Mouse (Mus musculus) frontal cortex, postnatal 14 days (tissue): ENCODE measurements around the gene 4930451I11Rik.

Experiments
- DNase-seq, 2 experiments: peaks; one replicate each; pipeline ENCODE4 v3.0.0; 2022; ENCODE audit warnings: low spot score in 2 of 2

4930451I11Rik gene

GRCm38 (mm10) chr7:126800269-126801056, 31.0 kb downstream of the 4930451I11Rik start:
- no peak for DNase-seq

- DNase-seq = peak; percentile 81 to 87
Observed at GRCm38 (mm10) chr7:126799468-126800268, 31.8 kb downstream of the 4930451I11Rik start.

- DNase-seq = peak; percentile 95 to 97
Observed at GRCm38 (mm10) chr7:126799050-126799467, 32.4 kb downstream of the 4930451I11Rik start.

DNA sequence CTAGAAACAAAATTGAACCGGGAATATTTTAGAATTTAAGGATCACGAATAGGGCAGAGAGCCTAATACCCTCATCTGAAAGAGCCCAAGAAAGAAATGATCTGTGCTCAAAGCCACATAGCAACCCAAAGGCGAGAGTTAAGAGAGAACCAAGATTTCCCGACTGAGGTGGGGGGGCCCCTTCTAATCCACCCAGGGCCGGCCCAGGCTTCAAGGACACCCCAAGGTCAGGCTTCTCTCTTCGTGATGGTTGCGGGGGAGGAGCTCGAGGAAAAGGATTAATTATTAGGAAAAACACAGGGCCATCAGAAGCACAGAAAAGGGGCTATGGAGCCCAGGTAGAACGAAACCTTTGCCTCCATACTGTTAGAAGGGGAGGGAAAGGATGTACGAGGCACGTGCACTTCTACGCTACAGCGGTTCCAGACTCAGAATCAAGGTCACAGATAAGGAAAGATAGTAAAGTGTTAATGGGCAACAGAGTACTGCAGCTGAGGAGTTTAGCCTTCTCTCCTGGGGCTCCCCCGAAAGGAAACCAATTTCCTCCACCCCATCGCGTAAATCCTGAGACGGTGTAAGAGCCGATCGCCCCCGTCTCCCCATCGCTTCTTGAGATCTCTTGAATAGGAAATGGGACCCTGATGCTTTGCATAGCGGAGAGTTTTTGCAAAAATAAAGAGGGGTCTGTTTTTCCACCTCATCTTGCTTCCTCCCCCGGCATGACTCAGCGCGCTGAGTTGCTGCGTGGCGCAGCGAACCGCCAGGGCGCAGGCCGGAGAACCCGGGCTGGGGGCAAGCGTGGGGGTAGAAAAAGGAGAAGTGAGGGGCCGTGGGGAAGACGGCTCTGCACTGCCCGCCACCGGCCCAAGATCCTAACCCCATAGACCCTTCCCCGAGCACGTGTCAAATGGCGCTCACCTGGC, 33.1 kb downstream of the 4930451I11Rik start:
- no peak for DNase-seq

DNA sequence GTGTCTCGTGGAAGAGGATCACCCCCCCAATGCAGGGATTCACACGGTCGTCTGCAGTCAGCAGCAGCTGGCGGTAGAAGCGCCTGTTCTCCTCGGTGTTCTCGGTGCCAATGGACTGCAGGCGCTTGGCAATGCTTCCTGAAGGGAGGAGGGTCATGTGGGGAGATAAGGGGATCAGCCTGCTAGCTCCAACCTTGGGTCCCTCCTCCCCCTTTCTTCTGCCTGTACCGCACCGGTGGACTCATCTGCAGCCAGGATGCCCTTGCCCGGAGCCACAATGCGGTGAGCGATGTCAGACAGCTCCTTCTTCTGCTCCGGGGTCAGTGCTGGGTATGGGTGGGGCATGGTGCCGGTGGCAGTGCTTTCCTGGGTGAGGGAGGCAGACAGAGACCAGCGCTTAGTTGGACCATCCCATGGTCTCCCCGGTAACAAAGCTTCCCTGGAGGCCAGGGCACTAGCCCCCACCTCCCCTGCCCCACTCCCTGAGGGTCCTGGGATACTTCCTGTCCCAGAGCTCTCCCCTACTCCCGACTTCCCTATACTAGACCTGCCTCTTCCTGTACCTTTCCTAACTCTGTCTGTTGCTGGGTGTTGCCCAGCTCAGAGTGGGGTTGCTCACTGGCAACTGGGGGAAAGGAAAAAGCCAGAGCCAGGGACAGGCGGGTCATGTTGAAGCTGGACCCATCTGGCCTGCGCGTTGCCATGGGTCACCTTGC, 33.9 kb downstream of the 4930451I11Rik start, which contains the start of gene Fam57b:
TSS of gene Fam57b (plus strand) at position 258 of the 716 bp plus-strand sequence.
- no peak for DNase-seq

DNA sequence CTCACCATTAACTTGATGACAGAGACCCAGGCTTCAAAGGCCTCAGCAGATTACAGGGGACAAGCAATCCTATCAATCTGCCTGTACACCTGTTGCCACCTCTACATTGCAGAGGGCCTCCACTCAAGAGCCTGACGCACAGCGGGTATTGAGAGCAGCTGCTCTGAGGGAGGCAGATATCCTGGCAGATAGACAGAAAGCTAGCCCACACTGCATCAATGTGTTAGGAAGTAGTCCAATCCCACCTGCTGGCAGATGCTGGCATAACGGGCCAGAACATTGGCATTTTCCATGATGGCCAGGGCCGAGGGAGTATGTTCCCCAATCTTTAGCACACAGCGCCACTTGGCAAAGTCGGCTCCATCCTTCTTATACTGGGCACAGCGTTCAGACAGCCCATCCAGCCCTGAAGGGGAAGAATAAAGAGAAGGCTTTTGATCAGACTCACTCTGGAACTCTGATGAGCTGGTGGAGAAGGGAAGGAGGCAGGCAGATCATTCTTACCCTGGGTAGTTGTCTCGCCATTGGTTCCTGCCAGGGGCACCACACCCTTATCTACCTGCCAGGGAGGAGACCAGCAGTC, 35.0 kb downstream of the 4930451I11Rik start:
- no peak for DNase-seq

GRCm38 (mm10) chr7:126795387-126796317, 35.8 kb downstream of the 4930451I11Rik start:
- DNase-seq = no peak

DNA sequence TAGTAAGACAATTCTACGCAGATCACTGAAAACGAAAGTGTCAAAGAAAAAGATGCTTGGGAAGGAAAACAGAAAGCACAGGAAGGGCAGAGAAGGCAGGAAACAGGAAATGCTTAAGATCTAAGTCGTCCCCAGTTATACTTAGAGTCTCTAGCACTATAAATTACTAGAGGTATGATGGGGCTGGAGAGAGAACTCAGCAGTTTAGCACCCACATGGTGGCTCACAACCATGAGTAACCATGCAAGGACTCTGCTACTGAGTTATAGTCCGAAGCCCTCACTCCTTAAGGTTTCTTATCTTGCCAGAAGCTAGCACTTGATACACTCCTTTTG, 37.2 kb downstream of the 4930451I11Rik start:
- DNase-seq = no peak

DNA sequence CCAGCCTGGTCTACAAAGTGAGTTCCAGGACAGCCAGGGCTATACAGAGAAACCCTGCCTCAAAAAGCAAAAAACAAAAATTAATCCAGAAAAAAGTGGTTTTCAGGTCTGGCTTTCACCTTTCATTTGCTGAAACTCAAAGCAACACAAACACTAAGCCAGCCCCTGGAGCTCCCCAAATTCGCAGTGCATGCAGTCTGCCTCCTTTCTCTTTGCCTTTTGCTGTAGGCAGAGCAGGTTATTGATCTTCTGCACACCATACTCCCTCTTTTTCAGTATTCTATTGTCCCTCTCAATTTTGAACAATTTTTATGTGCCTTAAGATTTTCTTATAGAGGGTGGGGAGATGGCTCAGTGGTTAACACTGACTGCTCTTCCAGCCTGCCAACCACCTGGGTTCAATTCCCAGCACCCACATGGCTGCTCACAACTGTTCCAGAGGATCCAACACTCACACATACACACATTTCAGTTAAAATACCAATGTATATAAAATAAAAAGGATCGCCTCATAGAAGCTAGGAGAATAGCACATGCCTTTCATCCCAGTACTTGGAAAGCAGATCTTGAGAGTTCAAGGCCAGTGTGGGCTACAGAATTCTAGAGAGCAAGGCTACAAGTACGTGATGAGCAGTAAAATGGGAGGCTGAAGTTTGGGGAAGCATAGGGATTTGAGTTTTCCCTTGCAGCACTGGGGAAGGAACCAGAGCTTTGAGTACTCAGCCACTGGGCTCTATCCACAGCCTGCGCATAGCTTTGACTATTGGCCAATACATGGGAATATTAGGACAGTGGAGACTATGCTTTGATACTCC, 37.8 kb downstream of the 4930451I11Rik start:
- DNase-seq = no peak

GRCm38 (mm10) chr7:126792721-126793443, 38.6 kb downstream of the 4930451I11Rik start:
- no peak for DNase-seq

DNA sequence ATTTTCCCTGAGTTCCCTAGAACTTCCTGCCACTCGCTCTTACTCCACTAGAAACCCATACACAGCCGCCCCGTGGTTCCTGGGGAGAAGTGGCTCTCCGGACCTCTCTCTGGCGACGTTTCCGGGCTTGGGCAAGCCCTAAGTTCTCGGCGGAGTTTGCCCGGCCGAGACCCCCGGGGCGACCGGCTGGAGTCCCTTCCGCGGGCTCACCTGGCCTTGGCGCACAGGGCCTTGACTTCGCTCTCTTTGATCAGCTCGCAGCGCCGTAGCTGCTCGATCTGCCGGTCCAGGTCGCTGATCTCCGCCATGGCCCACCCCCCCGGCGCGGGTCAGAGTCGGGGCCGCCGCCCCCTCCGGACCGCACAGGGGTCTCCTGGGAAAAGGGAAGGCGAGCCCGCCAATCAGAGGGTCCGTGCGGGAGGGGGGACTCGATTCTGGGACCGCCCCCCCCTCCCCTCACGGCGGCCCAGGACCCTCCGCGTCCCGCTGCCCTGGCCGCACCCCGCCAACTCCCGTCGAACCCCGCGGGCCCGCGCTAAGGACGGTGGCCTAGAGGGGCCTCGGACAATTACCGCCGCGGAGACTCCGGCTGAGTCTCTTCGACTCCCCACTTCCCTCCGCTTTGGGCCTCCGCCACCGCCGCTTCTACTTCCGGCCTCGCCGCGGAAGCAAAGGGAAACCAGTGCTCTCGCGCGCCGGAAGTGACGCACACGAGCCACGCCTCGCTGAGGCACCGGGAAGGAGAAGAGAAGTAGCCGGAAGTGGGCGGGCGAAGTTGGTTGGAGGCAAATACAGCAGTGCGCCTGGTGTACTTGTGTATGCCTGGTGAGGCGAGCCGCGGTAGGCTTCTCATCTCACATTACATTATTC, 39.4 kb downstream of the 4930451I11Rik start, which contains the start of gene Ppp4c:
TSS of gene Ppp4c (minus strand) at position 646 of the 870 bp plus-strand sequence.
- peak; percentile 93 to 96 for DNase-seq

DNA sequence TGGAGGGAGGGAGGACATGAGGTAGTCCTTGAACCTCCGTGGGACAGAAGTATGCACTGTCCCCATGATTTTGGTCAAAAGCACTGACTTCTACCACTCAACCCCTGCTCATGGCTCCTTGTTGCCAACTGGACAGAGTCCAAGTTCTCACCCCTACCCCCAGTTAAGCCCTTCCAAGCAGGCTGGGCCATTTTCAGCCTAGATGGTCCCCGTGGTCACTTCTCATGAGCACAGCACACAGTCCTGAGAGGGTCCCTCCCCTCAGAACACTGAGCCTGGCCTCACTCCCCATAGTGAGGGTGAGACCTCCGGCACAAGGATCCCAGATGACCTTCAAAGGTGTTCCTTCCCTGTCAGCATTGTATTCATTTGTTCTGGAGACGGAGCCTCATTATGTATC, 42.3 kb downstream of the 4930451I11Rik start:
- no peak for DNase-seq

DNA sequence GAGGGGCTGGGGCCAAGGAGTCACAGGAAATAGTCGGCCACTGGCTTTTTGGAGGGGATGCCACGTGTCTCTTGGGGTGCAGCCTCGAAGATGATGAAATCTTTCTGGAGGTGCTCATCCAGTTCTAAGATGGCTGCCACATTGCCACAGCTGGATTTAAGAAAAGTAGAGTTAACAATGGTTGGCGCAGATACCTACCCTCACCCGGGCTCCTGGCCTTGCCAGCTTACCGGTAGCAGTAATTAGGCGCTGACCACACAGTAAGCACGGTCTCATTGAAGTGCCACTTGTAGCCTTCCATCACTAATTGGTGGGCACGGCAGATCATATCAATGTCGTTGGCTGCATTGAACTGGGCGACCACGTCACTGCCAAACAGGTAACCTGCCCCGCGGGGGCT, 45.3 kb downstream of the 4930451I11Rik start:
- no peak for DNase-seq

DNA sequence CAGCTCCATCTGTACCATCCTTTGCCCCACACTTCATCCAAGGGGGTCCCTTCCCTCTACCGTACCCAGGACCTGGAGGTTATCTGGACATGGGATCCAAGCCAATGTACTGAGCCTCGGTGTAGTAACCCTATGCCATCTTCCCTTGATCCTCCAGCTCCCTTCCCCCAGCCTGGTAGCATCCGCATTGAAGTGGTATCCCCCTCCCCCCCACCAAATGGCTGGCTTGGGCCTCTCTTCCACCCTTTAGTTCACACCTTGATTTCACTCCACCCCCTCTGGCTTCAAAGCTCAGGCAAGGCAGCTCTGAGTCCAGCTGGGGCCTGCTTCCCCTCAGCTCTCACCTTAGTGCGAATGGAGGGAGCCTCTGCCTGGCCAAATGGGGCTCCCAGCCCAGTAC, 46.4 kb downstream of the 4930451I11Rik start:
- DNase-seq = no peak

GRCm38 (mm10) chr7:126784469-126784868, 47.0 kb downstream of the 4930451I11Rik start:
- DNase-seq = no peak

GRCm38 (mm10) chr7:126782693-126783092, 48.7 kb downstream of the 4930451I11Rik start:
- DNase-seq = no peak
